Mouse (Mus musculus) intestine, embryonic 16.5 days (tissue): ENCODE measurements around the gene Hsf2bp. TPM values are rescaled to one million over a fixed set of nuclear protein-coding genes. Genes with fewer than 3 reads are reported as not detected.

ENCODE experiments used
- ATAC-seq: fragments of 200-750 bp; cut with Nextera tagmentation; 2 replicates; pipeline ENCODE4 v1.8.0; 2017; ENCODE audit warnings: moderate TSS enrichment, moderate library complexity
- H3K27ac ChIP-seq: fragments of 300-500 bp; sonication (generic); 2 replicates; pipeline ENCODE4 v1.5.1; 2014; ENCODE audit warnings: mild to moderate bottlenecking, low read length
- H3K27me3 ChIP-seq: fragments of 300-500 bp; sonication (generic); replicated peaks from 2 replicates; pipeline ENCODE4 v1.6.1; 2014; ENCODE audit warnings: low read length, control low read depth, mixed read lengths; ENCODE audit not compliant: control insufficient read depth, insufficient read depth
- H3K36me3 ChIP-seq: fragments of 300-500 bp; sonication (generic); 2 replicates; pipeline ENCODE4 v1.6.1; 2014; ENCODE audit warnings: low read length, control low read depth; ENCODE audit not compliant: control insufficient read depth, insufficient read depth
- H3K4me1 ChIP-seq: fragments of 300-500 bp; sonication (generic); 2 replicates; pipeline ENCODE4 v1.6.1; 2014; ENCODE audit warnings: low read length, control low read depth, mixed read lengths; ENCODE audit not compliant: control insufficient read depth, insufficient read depth
- H3K4me2 ChIP-seq: fragments of 300-500 bp; sonication (generic); 2 replicates; pipeline ENCODE4 v1.6.1; 2014; ENCODE audit warnings: low read depth, low read length, control low read depth
- H3K4me3 ChIP-seq: fragments of 300-500 bp; sonication (generic); 2 replicates; pipeline ENCODE4 v1.5.1; 2014; ENCODE audit warnings: mild to moderate bottlenecking, low read length
- H3K9ac ChIP-seq: fragments of 300-500 bp; sonication (generic); 2 replicates; pipeline ENCODE4 v1.6.1; 2014; ENCODE audit warnings: low read depth, low read length
- H3K9me3 ChIP-seq: fragments of 300-500 bp; sonication (generic); 2 replicates; pipeline ENCODE4 v1.6.1; 2016; ENCODE audit warnings: low read length, control low read depth; ENCODE audit not compliant: control insufficient read depth
- WGBS: fragments of 180-500 bp; shearing (Covaris S2); extraction: QIAGEN DNeasy Blood & Tissue Kit; methylation state at CpG from one replicate; pipeline ENCODE4 v1.1.7; 2014; 5-methylcytosine and 5-hydroxymethylcytosine counted together
- polyA plus RNA-seq: library from polyadenylated mRNA; unstranded; fragments of >200 nt; fragmentation: Nextera tagmentation; extraction: Ambion mirVana; gene quantifications from 2 replicates; pipeline ENCODE4 v1.2.1, GENCODE M21; 2015

The Hsf2bp gene
- polyA plus RNA-seq, 1 experiment from 2014 or later, result 0.15 TPM

DNA sequence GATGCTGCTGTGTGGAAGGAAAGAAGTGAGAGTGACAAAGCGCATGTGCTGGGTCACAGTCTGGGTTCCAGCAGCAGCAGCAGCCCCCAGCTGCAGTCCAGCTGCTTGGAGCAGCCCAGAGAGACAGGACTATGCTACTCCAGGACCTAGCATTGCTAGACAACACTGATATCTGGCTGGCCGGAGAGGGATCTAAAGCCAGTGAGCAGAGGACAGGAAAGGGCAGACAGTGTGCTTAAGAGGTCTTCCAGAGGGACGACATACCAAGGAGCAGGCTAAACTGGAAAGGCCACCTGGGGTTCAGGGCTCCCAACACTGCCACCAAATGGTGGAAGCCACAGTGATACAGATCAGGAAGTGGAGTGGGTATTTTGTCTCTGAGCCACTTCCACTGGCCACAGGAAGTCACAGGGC lies 99.0 kb downstream of the Hsf2bp start:
- ATAC-seq, result peak; percentile 66
- H3K4me2 ChIP-seq, result no peak overlapping the region
- peak overlapping the region; percentile 65 for H3K27ac ChIP-seq
- H3K4me3 ChIP-seq, result no peak overlapping the region
- H3K9ac ChIP-seq, result peak overlapping the region; percentile 6; the same call in 1 of the 2 replicates
- no peaks in the 10 kb centered on the region for H3K9me3 ChIP-seq
- H3K27me3 ChIP-seq, result no peaks in the 10 kb centered on the region
- H3K4me1 ChIP-seq, result peaks cover 11% of the 10 kb centered on the region
- no peaks in the 10 kb centered on the region for H3K36me3 ChIP-seq
- 21% methylated on average over 3 of the region's 3 CpGs for WGBS

DNA sequence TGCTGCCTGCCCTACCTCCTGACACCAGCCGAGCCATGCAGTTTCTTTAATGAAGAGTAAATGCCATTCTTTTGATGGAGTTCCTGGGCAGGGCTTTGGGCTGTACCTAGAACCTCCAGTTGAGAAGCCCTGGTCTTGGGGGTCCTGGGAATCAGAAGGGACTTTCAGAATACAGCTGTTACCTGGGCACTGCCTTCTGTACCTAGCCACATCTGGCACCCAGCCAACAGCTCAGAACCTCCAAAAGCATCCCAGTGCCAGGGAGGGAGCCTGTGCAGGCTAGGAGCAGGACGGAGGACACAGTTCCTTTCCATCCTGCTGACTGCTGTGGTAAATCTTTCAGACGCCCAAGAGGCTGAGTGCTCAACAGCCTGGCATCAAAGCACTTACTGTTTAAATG lies 100.3 kb downstream of the Hsf2bp start:
- H3K4me1 ChIP-seq, result peaks cover 11% of the 10 kb centered on the region
- 79% methylated on average over 3 of the region's 3 CpGs for WGBS

GRCm38 (mm10) chr17:31935091-31935830 lies 100.9 kb downstream of the Hsf2bp start:
- Histone ChIP-seq H3K36me3 (no peaks in the 10 kb centered on the region), H3K4me3 (no peak overlapping the region), H3K9ac (no peak overlapping the region), H3K4me2 (no peak overlapping the region), H3K4me1 (peaks cover 11% of the 10 kb centered on the region), H3K9me3 (no peaks in the 10 kb centered on the region), H3K27ac (no peak overlapping the region), H3K27me3 (no peaks in the 10 kb centered on the region)
- WGBS, result 78% methylated on average over 6 of the region's 6 CpGs
- ATAC-seq, result no peak

More for the DNA sequence above, 100.3 kb downstream of the Hsf2bp start:
- Histone ChIP-seq H3K27me3 (no peaks in the 10 kb centered on the region), H3K36me3 (no peaks in the 10 kb centered on the region), H3K27ac (no peak overlapping the region), H3K4me3 (no peak overlapping the region), H3K9me3 (no peaks in the 10 kb centered on the region), H3K4me2 (no peak overlapping the region), H3K9ac (no peak overlapping the region)
- ATAC-seq, result no peak

- Histone ChIP-seq H3K4me3 (no peak overlapping the region), H3K9ac (no peak overlapping the region), H3K4me1 (peaks cover 11% of the 10 kb centered on the region), H3K27me3 (no peaks in the 10 kb centered on the region), H3K27ac (no peak overlapping the region), H3K9me3 (no peaks in the 10 kb centered on the region), H3K4me2 (no peak overlapping the region), H3K36me3 (no peaks in the 10 kb centered on the region)
- WGBS, result 71% methylated on average over 1 of the region's 1 CpGs
- no peak for ATAC-seq
These were observed 102.2 kb downstream of the Hsf2bp start for GRCm38 (mm10) chr17:31933956-31934355.

DNA sequence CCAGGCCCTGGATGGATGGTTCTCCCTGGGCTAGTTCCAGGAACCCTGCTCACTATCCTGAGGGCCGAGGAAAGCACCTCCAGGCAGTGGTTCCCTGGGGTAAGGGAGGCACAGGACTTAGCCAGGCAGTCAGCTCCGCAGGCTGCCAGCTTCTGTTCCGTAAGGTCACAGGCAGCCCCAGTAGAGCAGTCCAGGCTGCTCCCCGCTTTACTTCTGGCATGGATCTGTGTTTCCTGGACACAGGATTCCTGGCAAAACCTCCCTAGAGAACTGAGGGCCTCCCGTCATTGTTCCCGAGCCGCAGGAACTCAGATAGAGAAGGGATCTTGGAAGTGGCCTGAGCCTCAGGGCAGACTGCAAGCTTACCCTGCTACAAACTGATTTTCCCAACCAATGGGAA lies 104.7 kb downstream of the Hsf2bp start:
- no peaks in the 10 kb centered on the region for H3K36me3 ChIP-seq
- peak; percentile 53 for ATAC-seq
- no peak overlapping the region for H3K4me3 ChIP-seq
- 53% methylated on average over 7 of the region's 7 CpGs for WGBS
- no peak overlapping the region for H3K4me2 ChIP-seq
- no peaks in the 10 kb centered on the region for H3K27me3 ChIP-seq
- H3K27ac ChIP-seq, result no peak overlapping the region
- H3K4me1 ChIP-seq, result peaks cover 1% of the 10 kb centered on the region
- H3K9ac ChIP-seq, result no peak overlapping the region
- H3K9me3 ChIP-seq, result no peaks in the 10 kb centered on the region

GRCm38 (mm10) chr17:31929844-31930715 lies 106.1 kb downstream of the Hsf2bp start:
- Histone ChIP-seq H3K27ac (no peak overlapping the region), H3K4me1 (no peaks in the 10 kb centered on the region; the same call in 1 of the 2 replicates), H3K9me3 (no peaks in the 10 kb centered on the region), H3K36me3 (no peaks in the 10 kb centered on the region), H3K4me2 (no peak overlapping the region), H3K4me3 (no peak overlapping the region), H3K9ac (no peak overlapping the region), H3K27me3 (no peaks in the 10 kb centered on the region)
- ATAC-seq, result peak; percentile 48; the same call in 1 of the 2 replicates
- WGBS, result 64% methylated on average over 13 of the region's 13 CpGs

DNA sequence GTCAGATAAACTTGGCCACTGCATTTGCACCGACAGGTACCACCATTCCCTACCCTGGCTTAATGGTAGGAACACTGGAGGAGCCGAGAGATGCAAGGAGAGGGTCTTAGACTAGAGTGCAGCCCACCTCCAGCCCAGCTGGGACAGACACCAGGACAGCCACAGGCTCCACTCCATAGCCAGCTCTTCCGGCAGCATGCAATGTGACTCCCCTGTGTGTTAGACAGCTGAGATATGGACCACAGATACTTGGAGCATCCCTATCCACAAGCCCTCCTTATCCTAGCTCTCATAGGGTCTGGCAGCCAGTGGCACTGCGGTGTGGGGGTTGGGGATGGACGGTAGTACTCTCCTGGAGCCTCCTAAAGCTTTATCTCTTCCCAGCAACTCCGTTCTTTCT lies 107.1 kb downstream of the Hsf2bp start:
- Histone ChIP-seq H3K4me2 (no peak overlapping the region), H3K27me3 (no peaks in the 10 kb centered on the region), H3K27ac (no peak overlapping the region), H3K9ac (no peak overlapping the region), H3K9me3 (no peaks in the 10 kb centered on the region), H3K36me3 (no peaks in the 10 kb centered on the region), H3K4me3 (no peak overlapping the region), H3K4me1 (no peaks in the 10 kb centered on the region; the same call in 1 of the 2 replicates)
- 88% methylated on average over 6 of the region's 6 CpGs for WGBS
- ATAC-seq, result no peak

- H3K4me2 ChIP-seq, result no peak overlapping the region
- 84% methylated on average over 10 of the region's 10 CpGs for WGBS
- no peaks in the 10 kb centered on the region for H3K27me3 ChIP-seq
- no peaks in the 10 kb centered on the region for H3K4me1 ChIP-seq
- no peak overlapping the region for H3K9ac ChIP-seq
- no peak for ATAC-seq
- H3K9me3 ChIP-seq, result no peaks in the 10 kb centered on the region
- no peak overlapping the region for H3K27ac ChIP-seq
- H3K4me3 ChIP-seq, result no peak overlapping the region
- H3K36me3 ChIP-seq, result no peaks in the 10 kb centered on the region
These were observed 108.1 kb downstream of the Hsf2bp start for GRCm38 (mm10) chr17:31927895-31928626.

DNA sequence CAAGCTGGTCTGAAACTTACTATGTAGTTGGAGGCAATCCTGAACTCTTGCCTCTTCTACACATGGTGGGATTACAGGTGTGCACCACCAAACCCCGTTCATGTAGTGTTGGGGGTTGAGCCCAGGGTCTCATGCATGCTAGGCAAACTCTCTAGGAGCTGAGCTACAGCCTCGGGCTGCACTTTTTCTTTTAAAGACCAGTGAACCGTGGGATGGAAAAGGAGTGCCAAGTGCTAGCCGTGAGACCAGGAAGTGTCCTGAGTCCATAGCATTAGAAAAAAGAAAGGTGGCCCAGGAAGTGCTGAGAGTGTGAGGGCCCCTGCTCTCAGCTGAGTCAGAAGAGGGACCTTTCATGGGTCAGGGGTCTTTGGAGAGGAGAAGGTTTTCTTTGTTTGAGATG lies 111.9 kb downstream of the Hsf2bp start:
- Histone ChIP-seq H3K4me2 (no peak overlapping the region), H3K36me3 (no peaks in the 10 kb centered on the region), H3K9ac (no peak overlapping the region), H3K27ac (no peak overlapping the region), H3K9me3 (no peaks in the 10 kb centered on the region), H3K4me1 (no peaks in the 10 kb centered on the region), H3K4me3 (no peak overlapping the region), H3K27me3 (no peaks in the 10 kb centered on the region)
- 72% methylated on average over 4 of the region's 4 CpGs for WGBS
- ATAC-seq, result no peak
